Mouse (Mus musculus) forebrain, postnatal 0 days (tissue): ENCODE results near the gene Gm21885. TPM values are rescaled to one million over a fixed set of nuclear protein-coding genes. Genes with fewer than 3 reads are reported as not detected.
A peak's percentile ranks its signal among the peaks of the same experiment; 100 is the strongest.

ENCODE experiments used
- ATAC-seq: fragments of 200-750 bp; cut with Nextera tagmentation; 2 replicates; pipeline ENCODE4 v1.8.0; 2017; ENCODE audit warnings: mild to moderate bottlenecking, moderate library complexity
- DNase-seq: peaks from one replicate; pipeline ENCODE4 v3.0.0-alpha.2; 2015
- H3K27ac ChIP-seq: fragments of 300-500 bp; sonication (generic); 2 replicates; pipeline ENCODE4 v1.5.1; 2014; ENCODE audit warnings: low read depth, mild to moderate bottlenecking, antibody characterized with exemption, low read length, moderate library complexity, mixed read lengths
- H3K27me3 ChIP-seq: fragments of 300-500 bp; sonication (generic); 2 replicates; pipeline ENCODE4 v1.6.1; 2014; ENCODE audit warnings: mild to moderate bottlenecking, low read length, mixed read lengths; ENCODE audit not compliant: insufficient read depth
- H3K36me3 ChIP-seq: fragments of 300-500 bp; sonication (generic); 2 replicates; pipeline ENCODE4 v1.6.1; 2014; ENCODE audit warnings: mild to moderate bottlenecking, moderate library complexity; ENCODE audit not compliant: insufficient read depth
- H3K4me1 ChIP-seq: fragments of 300-500 bp; sonication (generic); 2 replicates; pipeline ENCODE4 v1.6.1; 2014; ENCODE audit warnings: antibody characterized with exemption; ENCODE audit not compliant: insufficient read depth
- H3K4me2 ChIP-seq: fragments of 300-500 bp; sonication (generic); 2 replicates; pipeline ENCODE4 v1.6.1; 2014; ENCODE audit warnings: low read depth, mild to moderate bottlenecking, moderate library complexity
- H3K4me3 ChIP-seq: fragments of 300-500 bp; sonication (generic); 2 replicates; pipeline ENCODE4 v1.5.1; 2014; ENCODE audit warnings: low read depth, low read length, mixed read lengths
- H3K9ac ChIP-seq: fragments of 300-500 bp; sonication (generic); 2 replicates; pipeline ENCODE4 v1.6.1; 2014; ENCODE audit warnings: mild to moderate bottlenecking
- H3K9me3 ChIP-seq: fragments of 300-500 bp; sonication (generic); 2 replicates; pipeline ENCODE4 v1.6.1; 2016; ENCODE audit warnings: low read length
- CTCF ChIP-seq: sonication (generic); IDR thresholded peaks from 2 replicates; pipeline ENCODE4 v1.5.1; 2016; ENCODE audit warnings: antibody characterized with exemption, control low read depth, low read depth
- WGBS: fragments of 180-500 bp; shearing (Covaris S2); extraction: QIAGEN DNeasy Blood & Tissue Kit; methylation state at CpG from one replicate; pipeline ENCODE4 v1.1.7; 2014; 5-methylcytosine and 5-hydroxymethylcytosine counted together
- polyA plus RNA-seq: library from polyadenylated mRNA; unstranded; fragments of >200 nt; fragmentation: Nextera tagmentation; extraction: Ambion mirVana; gene quantifications from 2 replicates; pipeline ENCODE4 v1.2.1, GENCODE M21; 2015
- total RNA-seq: library from RNA; depleted of rRNA; stranded (reverse); fragments of >200 nt; gene quantifications from 2 replicates; pipeline ENCODE4 v1.2.3, GENCODE M21; 2014

The Gm21885 gene
- total and polyA plus RNA-seq, 2 experiments from 2014 or later = not detected

- Histone ChIP-seq H3K4me3 (no peak overlapping the region; the same call in 1 of the 2 replicates), H3K9me3 (no peaks in the 10 kb centered on the region), H3K9ac (no peak overlapping the region), H3K4me1 (peaks cover 3% of the 10 kb centered on the region; the same call in 1 of the 2 replicates), H3K36me3 (no peaks in the 10 kb centered on the region), H3K27me3 (no peaks in the 10 kb centered on the region), H3K27ac (no peak overlapping the region), H3K4me2 (peak overlapping the region; percentile 40)
- no peak for TF ChIP-seq CTCF
- ATAC-seq (peak; percentile 40), DNase-seq (peak; percentile 24)
- 6% methylated on average over 29 of the region's 29 CpGs for WGBS
Observed at GRCm38 (mm10) chr11:94242760-94243421, 38.8 kb upstream of the Gm21885 start.

- Histone ChIP-seq H3K9ac (no peak overlapping the region), H3K9me3 (no peaks in the 10 kb centered on the region), H3K36me3 (no peaks in the 10 kb centered on the region), H3K4me3 (no peak overlapping the region), H3K27ac (no peak overlapping the region), H3K4me2 (peak overlapping the region; percentile 40), H3K27me3 (no peaks in the 10 kb centered on the region), H3K4me1 (peaks cover 3% of the 10 kb centered on the region; the same call in 1 of the 2 replicates)
- ATAC-seq (no peak), DNase-seq (no peak)
- 39% methylated on average over 15 of the region's 15 CpGs for WGBS
- no peak for TF ChIP-seq CTCF
Observed at GRCm38 (mm10) chr11:94243422-94244180, 38.1 kb upstream of the Gm21885 start.

GRCm38 (mm10) chr11:94244385-94244784 is 37.3 kb upstream of the Gm21885 start:
- H3K4me3 ChIP-seq = no peak overlapping the region
- peaks cover 3% of the 10 kb centered on the region; the same call in 1 of the 2 replicates for H3K4me1 ChIP-seq
- H3K9me3 ChIP-seq = no peaks in the 10 kb centered on the region
- ATAC-seq (no peak), DNase-seq (no peak)
- no peaks in the 10 kb centered on the region for H3K27me3 ChIP-seq
- 57% methylated on average over 9 of the region's 9 CpGs for WGBS
- H3K27ac ChIP-seq = no peak overlapping the region
- no peaks in the 10 kb centered on the region for H3K36me3 ChIP-seq
- no peak for TF ChIP-seq CTCF
- no peak overlapping the region for H3K9ac ChIP-seq
- no peak overlapping the region for H3K4me2 ChIP-seq

- no peak for TF ChIP-seq CTCF
- DNase-seq (peak; percentile 20), ATAC-seq (peak; percentile 64; the same call in 1 of the 2 replicates)
- Histone ChIP-seq H3K27me3 (no peaks in the 10 kb centered on the region), H3K4me3 (no peak within 1 kb of the TSS), H3K4me1 (peaks cover 3% of the 10 kb centered on the region; the same call in 1 of the 2 replicates), H3K9ac (0 out of 2 replicates have a peak within 1 kb of the TSS, but pooled peaks have one; percentile 10), H3K9me3 (no peaks in the 10 kb centered on the region), H3K36me3 (no peaks in the 10 kb centered on the region), H3K27ac (no peak within 1 kb of the TSS), H3K4me2 (no peak within 1 kb of the TSS)
- 38% methylated on average over 17 of the region's 17 CpGs for WGBS
Observed at GRCm38 (mm10) chr11:94245955-94246788, 35.5 kb upstream of the Gm21885 start, which contains the start of gene Wfikkn2. TSS of gene Wfikkn2 (minus strand) at chr11:94246005.

GRCm38 (mm10) chr11:94246789-94247061 is 34.9 kb upstream of the Gm21885 start:
- no peaks in the 10 kb centered on the region for H3K9me3 ChIP-seq
- no peak overlapping the region for H3K4me2 ChIP-seq
- no peak overlapping the region for H3K4me3 ChIP-seq
- TF ChIP-seq CTCF = no peak
- no peaks in the 10 kb centered on the region for H3K27me3 ChIP-seq
- no peaks in the 10 kb centered on the region for H3K36me3 ChIP-seq
- WGBS = 65% methylated on average over 8 of the region's 8 CpGs
- no peak overlapping the region for H3K9ac ChIP-seq
- no peak overlapping the region for H3K27ac ChIP-seq
- no peak for DNase-seq
- no peak for ATAC-seq
- peaks cover 3% of the 10 kb centered on the region; the same call in 1 of the 2 replicates for H3K4me1 ChIP-seq

GRCm38 (mm10) chr11:94253156-94253555 is 28.5 kb upstream of the Gm21885 start:
- Histone ChIP-seq H3K36me3 (no peaks in the 10 kb centered on the region), H3K4me3 (no peak overlapping the region), H3K27me3 (no peaks in the 10 kb centered on the region), H3K9ac (no peak overlapping the region), H3K9me3 (no peaks in the 10 kb centered on the region), H3K4me2 (no peak overlapping the region), H3K27ac (no peak overlapping the region), H3K4me1 (no peaks in the 10 kb centered on the region)
- ATAC-seq = no peak
- TF ChIP-seq CTCF = no peak
- WGBS = 80% methylated on average over 9 of the region's 9 CpGs
- no peak for DNase-seq
